Mouse (Mus musculus) gastrocnemius, adult 2 months (tissue): ENCODE measurements around the gene Per3. TPM values are rescaled to one million over a fixed set of nuclear protein-coding genes. Genes with fewer than 3 reads are reported as not detected.

Source experiments
- DNase-seq: peaks from one replicate; pipeline ENCODE4 v3.0.0; 2022
- H3K27ac ChIP-seq: fragments of 200-600 bp; 2 replicates; pipeline ENCODE4 v1.8.1; 2022; ENCODE audit warnings: mild to moderate bottlenecking
- H3K4me3 ChIP-seq: fragments of 200-600 bp; 2 replicates; pipeline ENCODE4 v1.8.1; 2022; ENCODE audit warnings: mild to moderate bottlenecking, moderate library complexity
- CTCF ChIP-seq: fragments of 200-600 bp; IDR thresholded peaks from 2 replicates; pipeline ENCODE4 v1.8.1; 2022; ENCODE audit warnings: antibody characterized with exemption, mild to moderate bottlenecking, moderate library complexity
- intact Hi-C: fragments of 180-260 bp; cut with DNase I; formaldehyde crosslinking; loops from one replicate; pipeline ENCODE4 v1.15.1; 2025
- total RNA-seq, 2 experiments: library from RNA; stranded (reverse); gene quantifications; 2 replicates each; pipeline ENCODE4 v1.2.3; 2021

Gene Per3
- total RNA-seq, 2 experiments from 2014 or later = 3.6 to 9.3 TPM

GRCm38 (mm10) chr4:151006945-151007344 lies 37.5 kb downstream of the Per3 start:
- intact Hi-C loops = no loop called here
- peak; percentile 51 for DNase-seq
- TF ChIP-seq CTCF = peak; percentile 52
- Histone ChIP-seq H3K27ac (no peak overlapping the region), H3K4me3 (no peak overlapping the region)

- intact Hi-C loops = no loop called here
- no peak for DNase-seq
- H3K27ac ChIP-seq = no peak overlapping the region
- H3K4me3 ChIP-seq = no peak overlapping the region
- no peak for TF ChIP-seq CTCF
Measured at GRCm38 (mm10) chr4:151005656-151006318, 38.7 kb downstream of the Per3 start.

GRCm38 (mm10) chr4:151001397-151001796 lies 43.1 kb downstream of the Per3 start:
- intact Hi-C loops = no loop called here
- no peak for DNase-seq
- H3K4me3 ChIP-seq = no peak overlapping the region
- no peak for TF ChIP-seq CTCF
- H3K27ac ChIP-seq = no peak overlapping the region

- intact Hi-C loops = no loop called here
- Histone ChIP-seq H3K4me3 (no peak overlapping the region), H3K27ac (no peak overlapping the region)
- no peak for DNase-seq
- no peak for TF ChIP-seq CTCF
Measured at GRCm38 (mm10) chr4:150998626-150999025, 45.8 kb downstream of the Per3 start.

GRCm38 (mm10) chr4:150996797-150997196 lies 47.7 kb downstream of the Per3 start, which contains the start of gene Uts2:
Gene Uts2 (plus strand): TSS chr4:150997097.
- intact Hi-C loops = no loop called here

GRCm38 (mm10) chr4:150990148-150990547 lies 54.3 kb downstream of the Per3 start:
- intact Hi-C loops = no loop called here
- Histone ChIP-seq H3K27ac (no peak overlapping the region), H3K4me3 (no peak overlapping the region)
- peak; percentile 53 for TF ChIP-seq CTCF
- DNase-seq = no peak

More at GRCm38 (mm10) chr4:150996797-150997196, 47.7 kb downstream of the Per3 start, which contains the start of gene Uts2:
- no peak for DNase-seq
- no peak for TF ChIP-seq CTCF
- Histone ChIP-seq H3K4me3 (no peak within 1 kb of the TSS), H3K27ac (no peak within 1 kb of the TSS)

- intact Hi-C loops = no loop called here
- no peak for TF ChIP-seq CTCF
- Histone ChIP-seq H3K4me3 (no peak overlapping the region), H3K27ac (no peak overlapping the region)
- DNase-seq = no peak
Measured at GRCm38 (mm10) chr4:150980153-150980552, 64.3 kb downstream of the Per3 start.

- no peak for DNase-seq
- Histone ChIP-seq H3K27ac (no peak overlapping the region), H3K4me3 (no peak overlapping the region)
- intact Hi-C loops = no loop called here
- TF ChIP-seq CTCF = no peak
Measured at GRCm38 (mm10) chr4:150979455-150979854, 65.0 kb downstream of the Per3 start.

- TF ChIP-seq CTCF = no peak
- DNase-seq = no peak
- H3K4me3 ChIP-seq = no peak overlapping the region
- intact Hi-C loops = no loop called here
- no peak overlapping the region for H3K27ac ChIP-seq
Measured at GRCm38 (mm10) chr4:150978156-150978910, 66.1 kb downstream of the Per3 start.

- Histone ChIP-seq H3K27ac (no peak overlapping the region), H3K4me3 (no peak overlapping the region)
- intact Hi-C loops = no loop called here
- TF ChIP-seq CTCF = no peak
- DNase-seq = no peak
Measured at GRCm38 (mm10) chr4:150975145-150975544, 69.3 kb downstream of the Per3 start.

GRCm38 (mm10) chr4:150973264-150973663 lies 71.2 kb downstream of the Per3 start:
- Histone ChIP-seq H3K4me3 (no peak overlapping the region), H3K27ac (no peak overlapping the region)
- intact Hi-C loops = no loop called here
- TF ChIP-seq CTCF = no peak
- DNase-seq = no peak

- no peak for DNase-seq
- Histone ChIP-seq H3K27ac (no peak overlapping the region), H3K4me3 (no peak overlapping the region)
- no peak for TF ChIP-seq CTCF
- intact Hi-C loops = no loop called here
Measured at GRCm38 (mm10) chr4:150968956-150969355, 75.5 kb downstream of the Per3 start.

GRCm38 (mm10) chr4:150966556-150966955 lies 77.9 kb downstream of the Per3 start:
- no peak overlapping the region for H3K27ac ChIP-seq
- H3K4me3 ChIP-seq = no peak overlapping the region
- intact Hi-C loops = loop anchor here (1.0 kb wide), 1 partner anchor 310 kb away; no protein-coding TSS in a partner anchor
- peak; percentile 71 for TF ChIP-seq CTCF
- peak; percentile 51 for DNase-seq
